Mouse (Mus musculus) c-Kit-positive CD71-negative TER-119-negative erythroid progenitor cells, embryonic 14.5 days (primary cell): Measurements from ENCODE around the gene Bcan.

Experiments
- DNase-seq: peaks from one replicate; pipeline ENCODE4 v3.0.0-alpha.2; 2013; ENCODE audit warnings: low read depth

Gene Bcan

GRCm38 (mm10) chr3:87972203-87972664 lies 27.8 kb downstream of the Bcan start:
- DNase-seq, result no peak

GRCm38 (mm10) chr3:87971489-87972202 lies 28.4 kb downstream of the Bcan start:
- no peak for DNase-seq

GRCm38 (mm10) chr3:87970939-87971488 lies 29.0 kb downstream of the Bcan start, which contains the start of gene Nes:
TSS of gene Nes (plus strand) at chr3:87971078.
- DNase-seq, result no peak

- peak; percentile 60 for DNase-seq
These were observed 29.7 kb downstream of the Bcan start for GRCm38 (mm10) chr3:87970184-87970938.

- peak; percentile 84 for DNase-seq
These were observed 39.3 kb downstream of the Bcan start for GRCm38 (mm10) chr3:87960586-87961191.

- no peak for DNase-seq
These were observed 39.8 kb downstream of the Bcan start for GRCm38 (mm10) chr3:87960191-87960585.

GRCm38 (mm10) chr3:87959371-87959770 lies 40.7 kb downstream of the Bcan start:
- no peak for DNase-seq

- DNase-seq, result no peak
These were observed 41.1 kb downstream of the Bcan start for GRCm38 (mm10) chr3:87958967-87959366.

- no peak for DNase-seq
These were observed 41.6 kb downstream of the Bcan start for GRCm38 (mm10) chr3:87958476-87958875.

GRCm38 (mm10) chr3:87958056-87958455 lies 42.0 kb downstream of the Bcan start:
- no peak for DNase-seq

- no peak for DNase-seq
These were observed 47.6 kb downstream of the Bcan start for GRCm38 (mm10) chr3:87952440-87952839.

GRCm38 (mm10) chr3:87951946-87952345 lies 48.1 kb downstream of the Bcan start:
- DNase-seq, result no peak

- DNase-seq, result no peak
These were observed 50.0 kb downstream of the Bcan start for GRCm38 (mm10) chr3:87949955-87950515.

- no peak for DNase-seq
These were observed 50.6 kb downstream of the Bcan start for GRCm38 (mm10) chr3:87949266-87949954.

GRCm38 (mm10) chr3:87948378-87949265 lies 51.4 kb downstream of the Bcan start, which contains the start of gene Crabp2:
TSS of gene Crabp2 (plus strand) at chr3:87948666.
- DNase-seq, result no peak

- no peak for DNase-seq
These were observed 52.2 kb downstream of the Bcan start for GRCm38 (mm10) chr3:87947811-87948199.

- no peak for DNase-seq
These were observed 52.8 kb downstream of the Bcan start for GRCm38 (mm10) chr3:87947056-87947810.

GRCm38 (mm10) chr3:87946541-87946860 lies 53.5 kb downstream of the Bcan start:
- no peak for DNase-seq

GRCm38 (mm10) chr3:87945781-87946540 lies 54.1 kb downstream of the Bcan start:
- no peak for DNase-seq
